Mouse (Mus musculus): Measurements from ENCODE around the gene Cdk6. TPM values are rescaled to one million over a fixed set of nuclear protein-coding genes. Genes with fewer than 3 reads are reported as not detected.
A peak's percentile ranks its signal among the peaks of the same experiment; 100 is the strongest.
"Not testable (repeated sequence)": the region's sequence is repeated elsewhere in the genome, so short reads cannot be mapped to it uniquely, and the experiment has no call there.

The Cdk6 gene
- polyA plus RNA-seq, 1 experiment from 2014 or later, result 11.8 TPM

DNA sequence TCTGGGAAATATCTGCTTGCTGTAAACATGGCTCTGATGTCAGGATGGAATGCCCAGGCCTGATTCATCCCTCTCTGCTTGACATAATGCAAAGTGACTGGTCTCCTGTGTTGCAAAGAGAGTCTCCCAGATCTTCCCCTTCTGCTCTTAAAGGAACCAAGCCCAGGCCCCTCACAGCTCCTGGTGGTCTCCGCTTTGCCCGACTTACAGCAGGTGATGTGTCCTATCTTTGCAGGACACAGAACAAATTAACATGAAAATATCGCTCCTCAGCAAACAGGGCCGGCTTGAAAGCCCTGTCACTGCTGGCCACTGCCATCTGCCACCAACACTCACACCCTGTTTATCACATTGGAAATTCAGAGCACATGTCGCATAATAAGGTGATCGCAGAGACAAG is 53.7 kb downstream of the Cdk6 start:
- DNase-seq (ENCODE audit: low spot score) (no peak), ATAC-seq (ENCODE audit: low FRiP score) (peak; percentile 67; the same call in 1 of the 2 replicates)
- Histone ChIP-seq H3K4me2 (replicated peaks) (no peak overlapping the region), H3K4me3 (replicated peaks; ENCODE audit: low read length) (no peak overlapping the region), H3K27ac (no peak overlapping the region), H3K9ac (no peak overlapping the region), H3K27me3 (ENCODE audit: control insufficient read depth, insufficient read depth, low read length) (no peaks in the 10 kb centered on the region), H3K9me3 (ENCODE audit: control insufficient read depth, low read length) (no peaks in the 10 kb centered on the region), H3K36me3 (replicated peaks; ENCODE audit: control insufficient read depth, insufficient read depth) (no peaks in the 10 kb centered on the region), H3K4me1 (replicated peaks; ENCODE audit: control insufficient read depth, insufficient read depth, low read length) (no peaks in the 10 kb centered on the region; the same call in 1 of the 2 replicates)
- 22% methylated on average over 6 of the region's 6 CpGs for WGBS

- H3K4me1 ChIP-seq (replicated peaks; ENCODE audit: control insufficient read depth, insufficient read depth, low read length), result no peaks in the 10 kb centered on the region; the same call in 1 of the 2 replicates
- H3K4me2 ChIP-seq (replicated peaks), result no peak overlapping the region
- DNase-seq (ENCODE audit: low spot score) (no peak), ATAC-seq (ENCODE audit: low FRiP score) (no peak)
- H3K27ac ChIP-seq, result no peak overlapping the region
- H3K27me3 ChIP-seq (ENCODE audit: control insufficient read depth, insufficient read depth, low read length), result no peaks in the 10 kb centered on the region
- H3K9me3 ChIP-seq (ENCODE audit: control insufficient read depth, low read length), result no peaks in the 10 kb centered on the region
- H3K4me3 ChIP-seq (replicated peaks; ENCODE audit: low read length), result no peak overlapping the region
- H3K36me3 ChIP-seq (replicated peaks; ENCODE audit: control insufficient read depth, insufficient read depth), result no peaks in the 10 kb centered on the region
- no peak overlapping the region for H3K9ac ChIP-seq
- 88% methylated on average over 6 of the region's 6 CpGs for WGBS
Observed at GRCm38 (mm10) chr5:3396214-3396613, 54.9 kb downstream of the Cdk6 start.

GRCm38 (mm10) chr5:3396910-3397575 is 55.8 kb downstream of the Cdk6 start:
- H3K9me3 ChIP-seq (ENCODE audit: control insufficient read depth, low read length), result no peaks in the 10 kb centered on the region
- no peaks in the 10 kb centered on the region for H3K36me3 ChIP-seq (replicated peaks; ENCODE audit: control insufficient read depth, insufficient read depth)
- H3K9ac ChIP-seq, result no peak overlapping the region
- no peak overlapping the region for H3K27ac ChIP-seq
- no peak for DNase-seq (ENCODE audit: low spot score)
- no peak for ATAC-seq (ENCODE audit: low FRiP score)
- H3K27me3 ChIP-seq (ENCODE audit: control insufficient read depth, insufficient read depth, low read length), result no peaks in the 10 kb centered on the region
- 79% methylated on average over 11 of the region's 11 CpGs for WGBS
- no peak overlapping the region for H3K4me3 ChIP-seq (replicated peaks; ENCODE audit: low read length)
- no peaks in the 10 kb centered on the region; the same call in 1 of the 2 replicates for H3K4me1 ChIP-seq (replicated peaks; ENCODE audit: control insufficient read depth, insufficient read depth, low read length)
- no peak overlapping the region for H3K4me2 ChIP-seq (replicated peaks)

DNA sequence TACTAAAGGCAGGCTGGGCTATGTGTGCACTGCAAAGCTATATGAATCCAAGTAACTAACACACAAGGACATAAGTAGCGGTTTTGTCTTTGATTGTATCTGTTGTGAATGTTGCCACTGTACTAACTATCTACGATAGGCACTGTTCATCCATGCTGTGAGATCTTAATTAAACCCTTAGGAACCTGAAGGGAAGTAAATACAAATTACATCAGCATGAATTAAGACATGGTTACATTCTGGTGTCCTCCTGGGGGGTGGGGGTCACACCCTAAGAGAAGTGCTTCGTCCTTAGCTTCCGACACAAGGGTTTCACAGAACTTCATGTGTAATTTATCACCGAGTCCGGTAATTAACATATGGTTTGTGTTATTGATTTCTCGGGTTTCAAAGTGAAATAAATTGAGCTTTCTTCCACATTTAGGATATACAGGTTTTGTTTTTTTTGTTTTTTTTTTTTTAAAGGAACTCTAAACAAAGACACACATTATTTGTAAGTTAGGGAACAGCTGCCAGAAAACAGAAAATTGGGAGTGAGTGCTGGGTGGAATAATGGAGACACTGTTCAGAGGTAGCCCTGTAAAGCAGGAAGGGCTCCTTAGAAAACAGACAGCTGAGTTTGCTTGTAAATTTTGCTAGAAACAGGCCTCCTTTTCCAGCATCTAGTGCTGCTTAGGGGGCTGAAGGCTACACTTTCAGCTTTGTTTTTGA is 58.7 kb downstream of the Cdk6 start:
- DNase-seq (ENCODE audit: low spot score) (no peak), ATAC-seq (ENCODE audit: low FRiP score) (peak; percentile 46; the same call in 1 of the 2 replicates)
- H3K9me3 ChIP-seq (ENCODE audit: control insufficient read depth, low read length), result no peaks in the 10 kb centered on the region
- 46% methylated on average over 7 of the region's 7 CpGs for WGBS
- no peaks in the 10 kb centered on the region for H3K27me3 ChIP-seq (ENCODE audit: control insufficient read depth, insufficient read depth, low read length)
- H3K4me2 ChIP-seq (replicated peaks), result no peak overlapping the region
- no peaks in the 10 kb centered on the region for H3K36me3 ChIP-seq (replicated peaks; ENCODE audit: control insufficient read depth, insufficient read depth)
- H3K4me1 ChIP-seq (replicated peaks; ENCODE audit: control insufficient read depth, insufficient read depth, low read length), result no peaks in the 10 kb centered on the region; the same call in 1 of the 2 replicates
- no peak overlapping the region for H3K27ac ChIP-seq
- H3K4me3 ChIP-seq (replicated peaks; ENCODE audit: low read length), result no peak overlapping the region
- no peak overlapping the region for H3K9ac ChIP-seq

DNA sequence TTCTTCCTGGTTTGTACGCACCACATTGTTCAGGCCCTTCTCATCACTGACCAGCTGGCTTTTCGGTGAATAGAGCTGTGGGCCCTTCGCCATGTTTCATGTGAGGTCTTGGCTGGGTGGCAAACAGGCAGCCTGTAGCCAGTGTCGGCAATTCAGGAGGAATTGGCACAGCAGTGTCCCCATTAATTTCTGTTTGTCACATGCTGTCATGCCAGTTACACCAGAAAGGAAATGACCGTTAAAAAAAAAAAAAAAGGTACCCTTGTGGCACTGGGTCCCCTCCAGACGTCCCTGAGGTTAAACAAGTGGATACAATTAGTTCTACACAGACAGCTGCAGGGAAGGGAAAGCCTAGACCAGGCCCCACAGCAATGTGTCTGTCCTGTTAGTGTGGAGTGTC is 63.8 kb downstream of the Cdk6 start:
- no peak overlapping the region for H3K4me2 ChIP-seq (replicated peaks)

GRCm38 (mm10) chr5:3405503-3405902 is 64.2 kb downstream of the Cdk6 start:
- H3K9ac ChIP-seq, result no peak overlapping the region
- WGBS, result 50% methylated on average over 6 of the region's 6 CpGs
- ATAC-seq (ENCODE audit: low FRiP score) (no peak), DNase-seq (ENCODE audit: low spot score) (no peak)
- H3K27me3 ChIP-seq (ENCODE audit: control insufficient read depth, insufficient read depth, low read length), result no peaks in the 10 kb centered on the region
- no peaks in the 10 kb centered on the region for H3K9me3 ChIP-seq (ENCODE audit: control insufficient read depth, low read length)
- H3K4me2 ChIP-seq (replicated peaks), result no peak overlapping the region
- H3K36me3 ChIP-seq (replicated peaks; ENCODE audit: control insufficient read depth, insufficient read depth), result no peaks in the 10 kb centered on the region
- no peaks in the 10 kb centered on the region for H3K4me1 ChIP-seq (replicated peaks; ENCODE audit: control insufficient read depth, insufficient read depth, low read length)
- H3K4me3 ChIP-seq (replicated peaks; ENCODE audit: low read length), result no peak overlapping the region
- no peak overlapping the region for H3K27ac ChIP-seq

More for the DNA sequence above, 63.8 kb downstream of the Cdk6 start:
- no peak overlapping the region for H3K27ac ChIP-seq
- H3K9ac ChIP-seq, result no peak overlapping the region
- no peaks in the 10 kb centered on the region for H3K36me3 ChIP-seq (replicated peaks; ENCODE audit: control insufficient read depth, insufficient read depth)
- ATAC-seq (ENCODE audit: low FRiP score), result no peak
- no peaks in the 10 kb centered on the region for H3K27me3 ChIP-seq (ENCODE audit: control insufficient read depth, insufficient read depth, low read length)
- WGBS, result 27% methylated on average over 6 of the region's 6 CpGs
- H3K9me3 ChIP-seq (ENCODE audit: control insufficient read depth, low read length), result no peaks in the 10 kb centered on the region
- no peaks in the 10 kb centered on the region for H3K4me1 ChIP-seq (replicated peaks; ENCODE audit: control insufficient read depth, insufficient read depth, low read length)
- peak; percentile 65 for DNase-seq (ENCODE audit: low spot score)
- no peak overlapping the region for H3K4me3 ChIP-seq (replicated peaks; ENCODE audit: low read length)

DNA sequence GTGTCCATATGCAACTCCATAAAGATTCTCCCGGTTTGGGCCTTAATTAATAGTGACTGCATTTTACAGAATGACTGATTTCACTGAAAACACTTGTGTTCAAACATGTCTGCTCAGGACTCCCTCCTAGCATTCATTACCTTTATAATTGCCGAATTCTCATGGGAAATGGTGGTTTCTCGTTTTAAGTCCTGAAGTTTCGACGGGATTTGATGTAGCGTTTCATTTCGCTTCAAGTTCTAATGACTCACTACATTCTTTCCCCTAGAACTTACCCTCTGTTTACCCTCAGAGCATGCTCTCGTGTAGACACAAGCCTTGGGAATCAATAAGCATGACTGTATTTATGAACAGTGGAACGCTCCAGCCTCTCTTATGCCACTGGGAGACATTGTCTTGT is 66.6 kb downstream of the Cdk6 start:
- no peak overlapping the region for H3K9ac ChIP-seq
- no peak overlapping the region for H3K4me3 ChIP-seq (replicated peaks; ENCODE audit: low read length)
- DNase-seq (ENCODE audit: low spot score) (no peak), ATAC-seq (ENCODE audit: low FRiP score) (no peak)
- no peaks in the 10 kb centered on the region for H3K4me1 ChIP-seq (replicated peaks; ENCODE audit: control insufficient read depth, insufficient read depth, low read length)
- 0 out of 2 replicates have a peak, but pooled peaks cover under 1% of the 10 kb centered on the region for H3K9me3 ChIP-seq (ENCODE audit: control insufficient read depth, low read length)
- H3K36me3 ChIP-seq (replicated peaks; ENCODE audit: control insufficient read depth, insufficient read depth), result no peaks in the 10 kb centered on the region
- H3K27ac ChIP-seq, result no peak overlapping the region
- H3K4me2 ChIP-seq (replicated peaks), result no peak overlapping the region
- 82% methylated on average over 9 of the region's 9 CpGs for WGBS
- H3K27me3 ChIP-seq (ENCODE audit: control insufficient read depth, insufficient read depth, low read length), result no peaks in the 10 kb centered on the region

GRCm38 (mm10) chr5:3418183-3418582 is 76.9 kb downstream of the Cdk6 start:
- WGBS, result 94% methylated on average over 1 of the region's 1 CpGs
- not testable (repeated sequence) for H3K27ac ChIP-seq; H3K27me3 ChIP-seq (ENCODE audit: control insufficient read depth, insufficient read depth, low read length); H3K4me3 ChIP-seq (replicated peaks; ENCODE audit: low read length); ATAC-seq (ENCODE audit: low FRiP score); H3K9me3 ChIP-seq (ENCODE audit: control insufficient read depth, low read length); H3K36me3 ChIP-seq (replicated peaks; ENCODE audit: control insufficient read depth, insufficient read depth); DNase-seq (ENCODE audit: low spot score); H3K9ac ChIP-seq; H3K4me2 ChIP-seq (replicated peaks); H3K4me1 ChIP-seq (replicated peaks; ENCODE audit: control insufficient read depth, insufficient read depth, low read length)

- WGBS, result 84% methylated on average over 10 of the region's 10 CpGs
- ATAC-seq (ENCODE audit: low FRiP score) (no peak), DNase-seq (ENCODE audit: low spot score) (no peak)
- Histone ChIP-seq H3K9ac (no peak overlapping the region), H3K4me1 (replicated peaks; ENCODE audit: control insufficient read depth, insufficient read depth, low read length) (no peaks in the 10 kb centered on the region), H3K36me3 (replicated peaks; ENCODE audit: control insufficient read depth, insufficient read depth) (no peaks in the 10 kb centered on the region), H3K4me2 (replicated peaks) (no peak overlapping the region), H3K4me3 (replicated peaks; ENCODE audit: low read length) (no peak overlapping the region), H3K9me3 (ENCODE audit: control insufficient read depth, low read length) (no peaks in the 10 kb centered on the region), H3K27ac (no peak overlapping the region), H3K27me3 (ENCODE audit: control insufficient read depth, insufficient read depth, low read length) (no peaks in the 10 kb centered on the region)
Observed at GRCm38 (mm10) chr5:3420094-3420831, 79.0 kb downstream of the Cdk6 start.
